Mouse (Mus musculus) liver, embryonic 14.5 days (tissue): ENCODE data around the gene Hint1. TPM values are rescaled to one million over a fixed set of nuclear protein-coding genes. Genes with fewer than 3 reads are reported as not detected.
A peak's percentile ranks its signal among the peaks of the same experiment; 100 is the strongest.

Source experiments
- ATAC-seq: fragments of 200-750 bp; cut with Nextera tagmentation; 2 replicates; pipeline ENCODE4 v1.8.0; 2017; ENCODE audit warnings: moderate number of reproducible peaks, mild to moderate bottlenecking, moderate library complexity; ENCODE audit not compliant: insufficient read depth
- DNase-seq, 3 experiments: peaks; one replicate each; pipeline ENCODE4 v3.0.0-alpha.2; 2012 to 2013; ENCODE audit warnings: low read depth in 3 of 3, low spot score in 3 of 3
- H3K27ac ChIP-seq: fragments of 300-500 bp; sonication (generic); 2 replicates; pipeline ENCODE4 v1.5.1; 2014; ENCODE audit warnings: moderate library complexity, mild to moderate bottlenecking, control low read depth, inconsistent platforms
- H3K27me3 ChIP-seq: fragments of 300-500 bp; sonication (generic); 2 replicates; pipeline ENCODE4 v1.6.1; 2014; ENCODE audit warnings: mild to moderate bottlenecking, low read length, moderate library complexity; ENCODE audit not compliant: control insufficient read depth, insufficient read depth
- H3K36me3 ChIP-seq: fragments of 300-500 bp; sonication (generic); replicated peaks from 2 replicates; pipeline ENCODE4 v1.6.1; 2014; ENCODE audit warnings: low read depth; ENCODE audit not compliant: control insufficient read depth, insufficient read depth
- H3K4me1 ChIP-seq, 2 experiments: fragments of 200-500 bp in 1 of 2; fragments of 300-500 bp in 1 of 2; sonication (generic) in 1 of 2; replicated peaks; 2 replicates each; pipeline ENCODE4 v1.6.1; 2012 to 2014; ENCODE audit warnings: antibody characterized with exemption in 1 of 2, inconsistent platforms in 1 of 2, low read length in 1 of 2; ENCODE audit not compliant: control insufficient read depth in 2 of 2, insufficient read depth in 2 of 2
- H3K4me2 ChIP-seq: fragments of 300-500 bp; sonication (generic); 2 replicates; pipeline ENCODE4 v1.6.1; 2014; ENCODE audit warnings: low read depth, mild to moderate bottlenecking, control low read depth, moderate library complexity
- H3K4me3 ChIP-seq, 2 experiments: fragments of 200-500 bp in 1 of 2; fragments of 300-500 bp in 1 of 2; sonication (generic) in 1 of 2; 2 replicates each; pipeline ENCODE4 v1.5.1; 2012 to 2014; ENCODE audit warnings: low read depth in 2 of 2, low read length in 2 of 2, mild to moderate bottlenecking in 2 of 2, control low read depth in 1 of 2, inconsistent platforms in 1 of 2, moderate library complexity in 1 of 2; ENCODE audit not compliant: insufficient read depth in 1 of 2
- H3K9ac ChIP-seq: fragments of 300-500 bp; sonication (generic); replicated peaks from 2 replicates; pipeline ENCODE4 v1.6.1; 2014; ENCODE audit warnings: mild to moderate bottlenecking, control low read depth, moderate library complexity
- H3K9me3 ChIP-seq: fragments of 300-500 bp; sonication (generic); 2 replicates; pipeline ENCODE4 v1.6.1; 2016; ENCODE audit warnings: low read length, mixed read lengths; ENCODE audit not compliant: control insufficient read depth
- CTCF ChIP-seq: IDR thresholded peaks from 2 replicates; pipeline ENCODE4 v1.5.1; 2016; ENCODE audit warnings: antibody characterized with exemption, low read depth, control low read depth
- EP300 ChIP-seq: IDR thresholded peaks from 2 replicates; pipeline ENCODE4 v1.6.1; 2016; ENCODE audit warnings: antibody characterized with exemption, low read depth
- WGBS: fragments of 180-500 bp; shearing (Covaris S2); extraction: QIAGEN DNeasy Blood & Tissue Kit; methylation state at CpG from one replicate; pipeline ENCODE4 v1.1.7; 2014; ENCODE audit not compliant: insufficient replicate concordance; 5-methylcytosine and 5-hydroxymethylcytosine counted together
- polyA plus RNA-seq, 2 experiments: library from polyadenylated mRNA; depleted of rRNA in 1 of 2; stranded (reverse) in 1 of 2; unstranded in 1 of 2; fragments of >200 nt; fragmentation: Nextera tagmentation in 1 of 2; extraction: Ambion mirVana in 1 of 2; gene quantifications; 2 replicates each; pipeline versions ENCODE4 v1.2.1 to v1.2.3; 2012 to 2014

Hint1 gene
- polyA plus RNA-seq, 2 experiments: 330 to 509 TPM

- Histone ChIP-seq H3K9ac (no peak within 1 kb of the TSS), H3K4me1 (peaks cover 0 to 11% of the 10 kb centered on the region in 2 experiments; a peak in 3 of 4 replicates), H3K27ac (no peak within 1 kb of the TSS), H3K4me3 (peak within 1 kb of the TSS; percentile 44 to 47), H3K9me3 (no peaks in the 10 kb centered on the region), H3K36me3 (no peaks in the 10 kb centered on the region), H3K4me2 (peak within 1 kb of the TSS; percentile 60), H3K27me3 (no peaks in the 10 kb centered on the region; the same call in 1 of the 2 replicates)
- peak; percentile 50; the same call in 1 of the 2 replicates for ATAC-seq
- no peak for DNase-seq
- whole genome bisulfite sequencing: 12% methylated on average over 45 of the region's 45 CpGs
- TF ChIP-seq CTCF (no peak), EP300 (no peak)
Observed at GRCm38 (mm10) chr11:54902333-54903323, 36.4 kb downstream of the Hint1 start, which contains the start of gene Gpx3. Gene Gpx3 (plus strand): TSS chr11:54902453.

- Histone ChIP-seq H3K9me3 (no peaks in the 10 kb centered on the region), H3K9ac (no peak overlapping the region)
- no peak for ATAC-seq
Observed at GRCm38 (mm10) chr11:54903339-54903738, 37.2 kb downstream of the Hint1 start.

GRCm38 (mm10) chr11:54903940-54904706 is 37.9 kb downstream of the Hint1 start:
- Histone ChIP-seq H3K4me2 (no peak overlapping the region; the same call in 1 of the 2 replicates), H3K27ac (no peak overlapping the region), H3K9ac (no peak overlapping the region), H3K4me1 (peaks cover 0 to 11% of the 10 kb centered on the region in 2 experiments; a peak in 3 of 4 replicates), H3K27me3 (no peaks in the 10 kb centered on the region; the same call in 1 of the 2 replicates), H3K4me3 (no peak overlapping the region), H3K36me3 (no peaks in the 10 kb centered on the region), H3K9me3 (no peaks in the 10 kb centered on the region)
- WGBS: 50% methylated on average over 4 of the region's 4 CpGs
- TF ChIP-seq EP300: no peak
- TF ChIP-seq CTCF: no peak
- no peak for DNase-seq
- ATAC-seq: peak; percentile 30; the same call in 1 of the 2 replicates

More at GRCm38 (mm10) chr11:54903339-54903738, 37.2 kb downstream of the Hint1 start:
- Histone ChIP-seq H3K27ac (no peak overlapping the region), H3K36me3 (no peaks in the 10 kb centered on the region), H3K27me3 (no peaks in the 10 kb centered on the region; the same call in 1 of the 2 replicates), H3K4me1 (peaks cover 0 to 11% of the 10 kb centered on the region in 2 experiments; a peak in 3 of 4 replicates), H3K4me3 (peak overlapping the region; percentile 44 to 47; a peak in 3 of 4 replicates), H3K4me2 (peak overlapping the region; percentile 60)
- no peak for DNase-seq
- TF ChIP-seq EP300 (no peak), CTCF (no peak)
- 50% methylated on average over 5 of the region's 5 CpGs for WGBS

GRCm38 (mm10) chr11:54905086-54905485 is 38.9 kb downstream of the Hint1 start:
- H3K36me3 ChIP-seq: no peaks in the 10 kb centered on the region
- TF ChIP-seq EP300: no peak
- no peak for TF ChIP-seq CTCF
- H3K27me3 ChIP-seq: no peaks in the 10 kb centered on the region; the same call in 1 of the 2 replicates
- H3K27ac ChIP-seq: no peak overlapping the region
- H3K4me2 ChIP-seq: no peak overlapping the region
- no peak overlapping the region for H3K4me3 ChIP-seq
- H3K4me1 ChIP-seq: peaks cover 0 to 11% of the 10 kb centered on the region in 2 experiments; a peak in 3 of 4 replicates
- no peak for ATAC-seq
- DNase-seq: no peak
- no peaks in the 10 kb centered on the region for H3K9me3 ChIP-seq
- WGBS: 69% methylated on average over 3 of the region's 3 CpGs
- no peak overlapping the region for H3K9ac ChIP-seq
